Mouse (Mus musculus) liver, embryonic 12.5 days (tissue): ENCODE data around the gene Usp7. TPM values are rescaled to one million over a fixed set of nuclear protein-coding genes. Genes with fewer than 3 reads are reported as not detected.
A peak's percentile ranks its signal among the peaks of the same experiment; 100 is the strongest.

ENCODE experiments used
- ATAC-seq: fragments of 200-750 bp; cut with Nextera tagmentation; 2 replicates; pipeline ENCODE4 v1.8.0; 2017; ENCODE audit warnings: moderate number of reproducible peaks, mild to moderate bottlenecking, moderate library complexity
- H3K27ac ChIP-seq: fragments of 300-500 bp; sonication (generic); 2 replicates; pipeline ENCODE4 v1.5.1; 2016; ENCODE audit warnings: mild to moderate bottlenecking
- H3K27me3 ChIP-seq: fragments of 300-500 bp; sonication (generic); replicated peaks from 2 replicates; pipeline ENCODE4 v1.6.1; 2016; ENCODE audit warnings: mild to moderate bottlenecking, moderate library complexity
- H3K36me3 ChIP-seq: fragments of 300-500 bp; sonication (generic); 2 replicates; pipeline ENCODE4 v1.6.1; 2016; ENCODE audit warnings: mild to moderate bottlenecking, moderate library complexity
- H3K4me1 ChIP-seq: fragments of 300-500 bp; sonication (generic); 2 replicates; pipeline ENCODE4 v1.6.1; 2016
- H3K4me2 ChIP-seq: fragments of 300-500 bp; sonication (generic); 2 replicates; pipeline ENCODE4 v1.6.1; 2016; ENCODE audit warnings: mild to moderate bottlenecking, moderate library complexity
- H3K4me3 ChIP-seq: fragments of 300-500 bp; sonication (generic); 2 replicates; pipeline ENCODE4 v1.5.1; 2016; ENCODE audit warnings: mild to moderate bottlenecking, moderate library complexity
- H3K9ac ChIP-seq: fragments of 300-500 bp; sonication (generic); 2 replicates; pipeline ENCODE4 v1.6.1; 2016; ENCODE audit warnings: mild to moderate bottlenecking, moderate library complexity
- H3K9me3 ChIP-seq: fragments of 300-500 bp; sonication (generic); replicated peaks from 2 replicates; pipeline ENCODE4 v1.6.1; 2016; ENCODE audit warnings: mild to moderate bottlenecking, moderate library complexity
- WGBS: fragments of 180-500 bp; shearing (Covaris S2); methylation state at CpG from one replicate; pipeline ENCODE4 v1.1.7; 2016; ENCODE audit not compliant: insufficient replicate concordance; 5-methylcytosine and 5-hydroxymethylcytosine counted together
- polyA plus RNA-seq: library from polyadenylated mRNA; unstranded; fragments of >200 nt; fragmentation: Nextera tagmentation; extraction: Ambion mirVana; gene quantifications from 2 replicates; pipeline ENCODE4 v1.2.1, GENCODE M21; 2016

The Usp7 gene
- polyA plus RNA-seq, 1 experiment from 2014 or later = 32.9 TPM

DNA sequence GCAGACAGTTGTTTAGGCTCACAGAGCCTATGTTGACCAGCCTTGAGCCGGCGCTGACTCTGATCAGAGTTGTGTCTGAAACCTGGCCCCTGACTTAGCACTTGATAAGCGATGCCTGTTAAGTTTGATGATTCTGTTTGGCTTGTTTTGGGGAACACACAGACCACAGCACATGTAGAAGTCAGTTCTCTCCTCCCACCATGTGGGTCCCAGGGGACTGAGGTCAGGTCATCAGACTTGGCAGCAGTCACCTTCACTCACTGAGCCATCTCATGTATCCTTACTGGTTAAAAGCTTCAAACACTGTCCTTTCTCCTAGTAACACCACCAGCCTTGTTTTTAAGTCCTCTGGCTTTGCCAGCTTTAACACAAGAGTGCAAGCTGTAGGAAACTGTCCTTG, 142.1 kb downstream of the Usp7 start:
- ATAC-seq = no peak
- Histone ChIP-seq H3K4me3 (no peak overlapping the region), H3K4me2 (no peak overlapping the region), H3K9ac (no peak overlapping the region), H3K27me3 (no peaks in the 10 kb centered on the region), H3K36me3 (peaks cover 99% of the 10 kb centered on the region), H3K27ac (no peak overlapping the region), H3K4me1 (peaks cover 8% of the 10 kb centered on the region), H3K9me3 (no peaks in the 10 kb centered on the region)
- 91% methylated on average over 3 of the region's 3 CpGs for WGBS

DNA sequence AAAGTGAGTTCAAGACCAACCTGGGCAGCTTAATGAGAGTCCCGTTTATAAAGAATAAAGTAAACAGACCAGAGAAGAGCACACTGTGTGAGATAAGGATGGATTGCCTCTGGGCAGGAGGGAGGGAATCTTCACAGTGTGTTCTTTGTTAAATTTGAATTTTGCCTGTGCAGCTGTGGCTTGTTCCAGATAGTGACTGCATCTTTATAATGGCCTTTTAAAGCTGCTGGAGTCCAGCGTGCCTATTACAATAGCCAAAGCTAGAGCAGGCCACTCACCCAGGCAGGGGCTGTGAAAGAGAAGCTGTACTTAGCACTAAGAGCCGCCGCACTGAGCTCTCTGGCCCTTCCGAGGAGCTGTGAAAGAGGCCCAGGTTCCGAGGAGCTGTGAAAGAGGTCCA, 146.6 kb downstream of the Usp7 start:
- no peak overlapping the region for H3K27ac ChIP-seq
- no peak overlapping the region for H3K4me2 ChIP-seq
- H3K9ac ChIP-seq = no peak overlapping the region
- peaks cover 11% of the 10 kb centered on the region for H3K4me1 ChIP-seq
- WGBS = 82% methylated on average over 6 of the region's 6 CpGs
- H3K36me3 ChIP-seq = peaks cover 98% of the 10 kb centered on the region
- H3K27me3 ChIP-seq = no peaks in the 10 kb centered on the region
- H3K4me3 ChIP-seq = no peak overlapping the region
- ATAC-seq = no peak
- H3K9me3 ChIP-seq = no peaks in the 10 kb centered on the region

DNA sequence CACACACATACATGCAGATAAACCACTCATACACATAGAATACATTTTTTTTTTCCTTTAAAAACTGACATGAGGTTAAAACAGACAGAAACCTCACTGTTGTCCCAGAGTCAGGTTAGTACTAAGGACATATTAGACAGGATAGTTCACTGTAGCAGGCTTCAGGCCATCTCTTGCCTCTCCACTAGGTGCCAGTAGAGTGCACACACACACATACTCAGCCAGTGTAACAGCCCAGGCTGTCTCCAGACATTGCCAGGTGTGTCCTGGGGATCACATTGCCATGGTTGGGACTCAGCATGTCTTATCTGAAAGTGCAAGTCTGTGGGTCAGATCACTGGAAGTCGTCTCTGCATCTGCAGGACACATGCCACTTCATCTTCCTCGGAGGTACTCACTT, 148.3 kb downstream of the Usp7 start:
- H3K9me3 ChIP-seq = no peaks in the 10 kb centered on the region
- peak; percentile 79 for ATAC-seq
- WGBS = 61% methylated on average over 2 of the region's 2 CpGs
- no peak overlapping the region for H3K9ac ChIP-seq
- no peak overlapping the region for H3K4me2 ChIP-seq
- H3K36me3 ChIP-seq = peaks cover 87% of the 10 kb centered on the region
- H3K27ac ChIP-seq = no peak overlapping the region
- peaks cover 28% of the 10 kb centered on the region for H3K4me1 ChIP-seq
- no peak overlapping the region for H3K4me3 ChIP-seq
- no peaks in the 10 kb centered on the region for H3K27me3 ChIP-seq

Other genes starting within 250 kb of the Usp7 start
- gene Pmm2, start 154.6 kb downstream of the Usp7 start, polyA plus RNA-seq = 41.6 and 42.4 TPM in 2 replicates
- gene Tmem186, start 154.6 kb downstream of the Usp7 start, polyA plus RNA-seq = 12.9 and 14.2 TPM in 2 replicates
- 55.7 and 56.5 TPM in 2 replicates for gene Carhsp1, start 120.2 kb downstream of the Usp7 start, polyA plus RNA-seq
- not detected in 2 replicates for gene Gm5767, start 111.5 kb downstream of the Usp7 start, polyA plus RNA-seq
- gene 1810013L24Rik, start 37.8 kb upstream of the Usp7 start, polyA plus RNA-seq = 23.2 and 23.9 TPM in 2 replicates